Mouse (Mus musculus) myocyte (in vitro differentiated cells): ENCODE measurements around the gene Aspn. TPM values are rescaled to one million over a fixed set of nuclear protein-coding genes. Genes with fewer than 3 reads are reported as not detected.

Experiments used
- H3K27me3 ChIP-seq: one replicate; pipeline ENCODE4 v1.6.1; 2011; ENCODE audit not compliant: control insufficient read depth, insufficient read depth, insufficient read length
- H3K36me3 ChIP-seq: one replicate; pipeline ENCODE4 v1.6.1; 2011; ENCODE audit not compliant: control insufficient read depth, insufficient read depth
- H3K4me2 ChIP-seq: one replicate; pipeline ENCODE4 v1.6.1; 2011; ENCODE audit warnings: low read depth, control low read depth
- H3K4me3 ChIP-seq: one replicate; pipeline ENCODE4 v1.5.1; 2011; ENCODE audit warnings: mild to moderate bottlenecking, control low read depth, moderate library complexity
- H3K79me2 ChIP-seq: one replicate; pipeline ENCODE4 v1.6.1; 2011; ENCODE audit not compliant: control insufficient read depth, insufficient read depth
- H3ac ChIP-seq: one replicate; pipeline ENCODE4 v1.6.1; 2011; ENCODE audit not compliant: control insufficient read depth, insufficient read length
- CEBPB ChIP-seq: IDR thresholded peaks from 2 replicates; pipeline ENCODE4 v1.6.1; 2011; ENCODE audit warnings: mild to moderate bottlenecking, moderate library complexity; ENCODE audit not compliant: poor library complexity, insufficient read depth, severe bottlenecking
- E2F4 ChIP-seq: IDR thresholded peaks from one replicate; pipeline ENCODE4 v1.6.1; 2011; ENCODE audit warnings: mild to moderate bottlenecking, control low read depth, moderate library complexity; ENCODE audit not compliant: insufficient read depth
- MAX ChIP-seq: IDR thresholded peaks from one replicate; pipeline ENCODE4 v1.6.1; 2011; ENCODE audit warnings: low read depth, mild to moderate bottlenecking, control low read depth
- MYOD1 ChIP-seq, 3 experiments: IDR thresholded peaks; one replicate each; pipeline ENCODE4 v1.6.1; 2011; ENCODE audit warnings: control low read depth in 2 of 3, low read depth in 2 of 3, mild to moderate bottlenecking in 2 of 3, moderate library complexity in 1 of 3; ENCODE audit not compliant: insufficient read length in 2 of 3, control insufficient read depth in 1 of 3
- MYOG ChIP-seq, 3 experiments: IDR thresholded peaks; one replicate each; pipeline ENCODE4 v1.6.1; 2011; ENCODE audit warnings: control low read depth in 2 of 3, low read depth in 2 of 3, mild to moderate bottlenecking in 2 of 3; ENCODE audit not compliant: insufficient read length in 2 of 3, control insufficient read depth in 1 of 3, insufficient read depth in 1 of 3
- POLR2A ChIP-seq: IDR thresholded peaks from one replicate; pipeline ENCODE4 v1.6.1; 2011; ENCODE audit warnings: low read depth, mild to moderate bottlenecking, control low read depth, moderate library complexity; ENCODE audit not compliant: insufficient read length
- POLR2AphosphoS2 ChIP-seq: IDR thresholded peaks from one replicate; pipeline ENCODE4 v1.6.1; 2011; ENCODE audit warnings: low read depth, control low read depth; ENCODE audit not compliant: insufficient read length
- REST ChIP-seq: IDR thresholded peaks from one replicate; pipeline ENCODE4 v1.6.1; 2011; ENCODE audit warnings: mild to moderate bottlenecking, control low read depth, moderate library complexity; ENCODE audit not compliant: insufficient read depth, insufficient read length
- SRF ChIP-seq: IDR thresholded peaks from one replicate; pipeline ENCODE4 v1.6.1; 2011; ENCODE audit warnings: low read depth; ENCODE audit not compliant: control insufficient read depth, insufficient read length
- TCF12 ChIP-seq: IDR thresholded peaks from one replicate; pipeline ENCODE4 v1.6.1; 2011; ENCODE audit warnings: mild to moderate bottlenecking, control low read depth; ENCODE audit not compliant: poor library complexity, insufficient read depth, severe bottlenecking
- TCF3 ChIP-seq: IDR thresholded peaks from one replicate; pipeline ENCODE4 v1.6.1; 2011; ENCODE audit warnings: low read depth, control low read depth; ENCODE audit not compliant: insufficient read length
- USF1 ChIP-seq: IDR thresholded peaks from one replicate; pipeline ENCODE4 v1.6.1; 2011; ENCODE audit warnings: low read depth, mild to moderate bottlenecking, control low read depth, moderate library complexity
- polyA plus RNA-seq: library from polyadenylated mRNA; unstranded; fragments of >200 nt; fragmentation: generic; extraction: Trizol; gene quantifications from one replicate; pipeline ENCODE4 v1.2.1, GENCODE M21; 2012; ENCODE audit warnings: missing spikeins

Gene Aspn
- 0.37 TPM for polyA plus RNA-seq

GRCm38 (mm10) chr13:49544279-49544678, at the start of gene Aspn:
TSS of gene Aspn (plus strand) at chr13:49544443.
- H3K27me3 ChIP-seq = no peaks in the 10 kb centered on the region
- no peaks in the 10 kb centered on the region for H3K36me3 ChIP-seq

GRCm38 (mm10) chr13:49504510-49504909, 39.7 kb upstream of the Aspn start, which contains the start of gene Ecm2:
TSS of gene Ecm2 (plus strand) at chr13:49504810.
- TF ChIP-seq SRF (no peak), MYOG (IDR thresholded peaks at IDR 0.05; ENCODE audit: control insufficient read depth in 1 of 3, insufficient read depth in 1 of 3, insufficient read length in 2 of 3, low read depth in 2 of 3) (no peak)
- Histone ChIP-seq H3K27me3 (no peaks in the 10 kb centered on the region), H3K4me2 (peak within 1 kb of the TSS; percentile 53), H3K4me3 (no peak within 1 kb of the TSS), H3ac (no peak within 1 kb of the TSS), H3K36me3 (no peaks in the 10 kb centered on the region), H3K79me2 (no peaks in the 10 kb centered on the region)

More at GRCm38 (mm10) chr13:49544279-49544678, at the start of gene Aspn:
- Histone ChIP-seq H3K4me3 (no peak within 1 kb of the TSS), H3K4me2 (peak within 1 kb of the TSS; percentile 28), H3ac (no peak within 1 kb of the TSS), H3K79me2 (no peaks in the 10 kb centered on the region)
- TF ChIP-seq TCF12 (no peak), USF1 (no peak), POLR2AphosphoS2 (no peak), TCF3 (no peak), REST (no peak), SRF (no peak), MYOG (IDR thresholded peaks at IDR 0.05; ENCODE audit: control insufficient read depth in 1 of 3, insufficient read depth in 1 of 3, insufficient read length in 2 of 3, low read depth in 2 of 3) (no peak), MYOD1 (IDR thresholded peaks at IDR 0.05; ENCODE audit: control insufficient read depth in 1 of 3, insufficient read length in 2 of 3, low read depth in 2 of 3) (no peak), E2F4 (no peak), CEBPB (no peak), POLR2A (no peak), MAX (no peak)

- H3K27me3 ChIP-seq = no peaks in the 10 kb centered on the region
- H3ac ChIP-seq = no peak overlapping the region
- no peaks in the 10 kb centered on the region for H3K36me3 ChIP-seq
- no peak overlapping the region for H3K4me2 ChIP-seq
- no peak overlapping the region for H3K4me3 ChIP-seq
- TF ChIP-seq MYOG (IDR thresholded peaks at IDR 0.05; ENCODE audit: control insufficient read depth in 1 of 3, insufficient read depth in 1 of 3, insufficient read length in 2 of 3, low read depth in 2 of 3) (no peak), MAX (no peak), REST (no peak), USF1 (no peak), TCF12 (no peak), POLR2A (no peak), MYOD1 (IDR thresholded peaks at IDR 0.05; ENCODE audit: control insufficient read depth in 1 of 3, insufficient read length in 2 of 3, low read depth in 2 of 3) (no peak), E2F4 (no peak), SRF (no peak), POLR2AphosphoS2 (no peak), CEBPB (no peak), TCF3 (no peak)
- no peaks in the 10 kb centered on the region for H3K79me2 ChIP-seq
Observed at GRCm38 (mm10) chr13:49505776-49506175, 38.5 kb upstream of the Aspn start.

GRCm38 (mm10) chr13:49507176-49507575, 37.1 kb upstream of the Aspn start:
- no peaks in the 10 kb centered on the region for H3K79me2 ChIP-seq
- no peak overlapping the region for H3ac ChIP-seq
- no peak overlapping the region for H3K4me2 ChIP-seq
- no peak for TF ChIP-seq SRF
- no peak for TF ChIP-seq E2F4
- TF ChIP-seq POLR2A = no peak
- no peak for TF ChIP-seq MYOG (IDR thresholded peaks at IDR 0.05; ENCODE audit: control insufficient read depth in 1 of 3, insufficient read depth in 1 of 3, insufficient read length in 2 of 3, low read depth in 2 of 3)
- H3K4me3 ChIP-seq = no peak overlapping the region
- no peaks in the 10 kb centered on the region for H3K36me3 ChIP-seq
- H3K27me3 ChIP-seq = no peaks in the 10 kb centered on the region

GRCm38 (mm10) chr13:49518761-49519160, 25.5 kb upstream of the Aspn start:
- H3K4me3 ChIP-seq = no peak overlapping the region
- no peaks in the 10 kb centered on the region for H3K79me2 ChIP-seq
- no peaks in the 10 kb centered on the region for H3K36me3 ChIP-seq
- no peak for TF ChIP-seq POLR2AphosphoS2
- TF ChIP-seq E2F4 = no peak
- no peak for TF ChIP-seq POLR2A
- TF ChIP-seq TCF3 = no peak
- TF ChIP-seq CEBPB = no peak
- no peak for TF ChIP-seq MYOG (IDR thresholded peaks at IDR 0.05; ENCODE audit: control insufficient read depth in 1 of 3, insufficient read depth in 1 of 3, insufficient read length in 2 of 3, low read depth in 2 of 3)
- TF ChIP-seq TCF12 = no peak
- no peak for TF ChIP-seq MYOD1 (IDR thresholded peaks at IDR 0.05; ENCODE audit: control insufficient read depth in 1 of 3, insufficient read length in 2 of 3, low read depth in 2 of 3)
- no peak for TF ChIP-seq MAX
- TF ChIP-seq REST = no peak
- TF ChIP-seq SRF = no peak
- no peak for TF ChIP-seq USF1
- no peak overlapping the region for H3ac ChIP-seq
- H3K27me3 ChIP-seq = no peaks in the 10 kb centered on the region
- H3K4me2 ChIP-seq = no peak overlapping the region
